Mouse (Mus musculus) midbrain, embryonic 16.5 days (tissue): ENCODE results near the gene Gm49396. TPM values are rescaled to one million over a fixed set of nuclear protein-coding genes. Genes with fewer than 3 reads are reported as not detected.

Source experiments
- ATAC-seq: fragments of 200-750 bp; cut with Nextera tagmentation; 2 replicates; pipeline ENCODE4 v1.8.0; 2017; ENCODE audit warnings: moderate TSS enrichment
- H3K27ac ChIP-seq: fragments of 300-500 bp; sonication (generic); 2 replicates; pipeline ENCODE4 v1.5.1; 2014; ENCODE audit warnings: mild to moderate bottlenecking, low read length, mixed read lengths
- H3K27me3 ChIP-seq: fragments of 300-500 bp; sonication (generic); 2 replicates; pipeline ENCODE4 v1.6.1; 2014; ENCODE audit warnings: low read depth, low read length, mixed read lengths; ENCODE audit not compliant: control insufficient read depth, insufficient read depth
- H3K36me3 ChIP-seq: fragments of 300-500 bp; sonication (generic); 2 replicates; pipeline ENCODE4 v1.6.1; 2014; ENCODE audit warnings: mild to moderate bottlenecking, low read length, moderate library complexity, mixed read lengths; ENCODE audit not compliant: control insufficient read depth, insufficient read depth
- H3K4me1 ChIP-seq: fragments of 300-500 bp; sonication (generic); 2 replicates; pipeline ENCODE4 v1.6.1; 2014; ENCODE audit warnings: mild to moderate bottlenecking, low read length, mixed read lengths; ENCODE audit not compliant: control insufficient read depth, insufficient read depth
- H3K4me2 ChIP-seq: fragments of 300-500 bp; sonication (generic); 2 replicates; pipeline ENCODE4 v1.6.1; 2014; ENCODE audit warnings: mild to moderate bottlenecking, low read length, mixed read lengths
- H3K4me3 ChIP-seq: fragments of 300-500 bp; sonication (generic); 2 replicates; pipeline ENCODE4 v1.5.1; 2014; ENCODE audit warnings: low read depth, mild to moderate bottlenecking, low read length, moderate library complexity, mixed read lengths
- H3K9ac ChIP-seq: fragments of 300-500 bp; sonication (generic); 2 replicates; pipeline ENCODE4 v1.6.1; 2014; ENCODE audit warnings: low read depth, low read length, mixed read lengths
- H3K9me3 ChIP-seq: fragments of 300-500 bp; sonication (generic); replicated peaks from 2 replicates; pipeline ENCODE4 v1.6.1; 2014; ENCODE audit warnings: mild to moderate bottlenecking, low read length, mixed read lengths; ENCODE audit not compliant: control insufficient read depth, poor library complexity, severe bottlenecking
- WGBS: fragments of 180-500 bp; shearing (Covaris S2); extraction: QIAGEN DNeasy Blood & Tissue Kit; methylation state at CpG from one replicate; pipeline ENCODE4 v1.1.7; 2014; 5-methylcytosine and 5-hydroxymethylcytosine counted together
- polyA plus RNA-seq: library from polyadenylated mRNA; unstranded; fragments of >200 nt; fragmentation: Nextera tagmentation; extraction: Ambion mirVana; gene quantifications from 2 replicates; pipeline ENCODE4 v1.2.1, GENCODE M21; 2015

Gm49396 gene
- polyA plus RNA-seq, 1 experiment from 2014 or later, result 19.2 TPM

DNA sequence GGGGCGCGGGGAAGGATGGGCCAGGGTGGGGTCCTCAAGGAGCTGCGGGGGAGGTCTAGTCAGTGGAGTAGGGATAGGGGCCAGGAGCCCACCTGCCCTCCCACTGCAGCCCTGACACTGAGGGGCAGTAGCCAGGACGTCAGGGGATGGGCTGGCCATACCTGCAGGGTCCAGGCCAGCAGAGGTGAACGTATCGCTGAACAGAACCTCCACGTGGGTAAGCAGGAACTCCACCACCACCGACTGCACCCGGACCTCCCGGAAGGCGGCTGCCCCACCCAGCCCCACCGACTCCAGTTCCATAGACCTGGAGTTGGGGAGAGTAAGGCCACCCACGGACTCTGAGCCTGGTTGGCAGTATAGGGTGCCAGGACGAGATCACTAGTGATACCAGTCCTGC, 36.2 kb upstream of the Gm49396 start:
- Histone ChIP-seq H3K36me3 (peaks cover 67% of the 10 kb centered on the region), H3K4me3 (no peak overlapping the region), H3K27ac (no peak overlapping the region), H3K9ac (no peak overlapping the region), H3K27me3 (no peaks in the 10 kb centered on the region), H3K4me1 (peaks cover 10% of the 10 kb centered on the region), H3K9me3 (no peaks in the 10 kb centered on the region), H3K4me2 (no peak overlapping the region)
- 83% methylated on average over 14 of the region's 14 CpGs for WGBS
- no peak for ATAC-seq

DNA sequence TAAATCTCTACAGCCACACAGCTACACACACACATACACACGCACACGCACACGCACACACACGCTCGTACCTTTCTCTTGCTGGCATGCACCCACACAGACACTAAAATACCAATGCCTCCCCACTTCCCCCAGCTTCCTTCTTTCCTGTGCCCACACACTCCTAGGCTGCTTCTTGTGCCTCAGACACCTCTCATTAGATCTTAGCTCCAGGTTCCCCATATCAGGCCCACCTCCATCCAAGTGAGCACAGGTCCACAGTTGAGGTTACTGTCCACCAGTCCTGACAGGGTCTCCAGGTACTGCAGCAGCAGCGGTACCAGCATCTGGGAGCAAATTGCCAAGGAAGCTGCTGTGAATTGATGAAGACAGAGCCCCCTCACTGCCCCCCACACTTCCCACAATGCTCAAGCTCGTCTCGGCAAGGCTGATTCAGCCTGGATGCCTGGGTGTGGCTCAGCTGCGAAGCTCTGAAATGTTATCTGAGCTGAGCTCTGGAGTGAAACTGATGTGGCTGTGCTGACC, 31.8 kb upstream of the Gm49396 start:
- H3K9ac ChIP-seq, result peak overlapping the region; percentile 23; the same call in 1 of the 2 replicates
- 87% methylated on average over 9 of the region's 9 CpGs for WGBS

DNA sequence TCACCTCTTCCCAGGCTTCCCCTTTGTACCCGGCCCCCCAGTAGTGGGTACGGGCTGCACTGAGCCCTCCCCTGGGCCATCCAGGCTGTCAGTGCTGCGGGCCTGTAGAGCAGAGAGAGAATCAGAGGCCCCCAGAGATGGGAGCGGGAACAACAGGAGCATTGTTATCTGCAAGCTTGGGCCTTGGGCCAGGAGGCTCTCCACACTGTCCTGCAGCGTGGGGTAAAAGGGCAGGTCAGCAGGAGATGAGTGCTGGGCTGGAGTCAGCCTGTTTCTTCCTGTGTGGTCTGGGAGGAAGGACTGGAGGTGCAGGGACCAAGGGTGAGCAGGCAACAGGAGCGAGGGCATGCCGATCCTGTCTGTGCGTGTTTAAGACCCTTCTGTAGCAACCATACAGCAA, 30.2 kb upstream of the Gm49396 start:
- H3K4me2 ChIP-seq, result peak overlapping the region; percentile 89
- peak overlapping the region; percentile 96 for H3K27ac ChIP-seq
- ATAC-seq, result no peak
- H3K9ac ChIP-seq, result peak overlapping the region; percentile 93
- 6% methylated on average over 8 of the region's 8 CpGs for WGBS
- peak overlapping the region; percentile 80 for H3K4me3 ChIP-seq
- H3K9me3 ChIP-seq, result no peaks in the 10 kb centered on the region
- H3K36me3 ChIP-seq, result peaks cover 27% of the 10 kb centered on the region
- peaks cover 35% of the 10 kb centered on the region for H3K4me1 ChIP-seq
- no peaks in the 10 kb centered on the region for H3K27me3 ChIP-seq

More for the DNA sequence above, 31.8 kb upstream of the Gm49396 start:
- ATAC-seq, result no peak
- no peaks in the 10 kb centered on the region for H3K27me3 ChIP-seq
- H3K36me3 ChIP-seq, result peaks cover 35% of the 10 kb centered on the region
- H3K4me2 ChIP-seq, result peak overlapping the region; percentile 18; the same call in 1 of the 2 replicates
- H3K4me1 ChIP-seq, result peaks cover 35% of the 10 kb centered on the region
- H3K9me3 ChIP-seq, result no peaks in the 10 kb centered on the region
- no peak overlapping the region for H3K4me3 ChIP-seq
- no peak overlapping the region for H3K27ac ChIP-seq

DNA sequence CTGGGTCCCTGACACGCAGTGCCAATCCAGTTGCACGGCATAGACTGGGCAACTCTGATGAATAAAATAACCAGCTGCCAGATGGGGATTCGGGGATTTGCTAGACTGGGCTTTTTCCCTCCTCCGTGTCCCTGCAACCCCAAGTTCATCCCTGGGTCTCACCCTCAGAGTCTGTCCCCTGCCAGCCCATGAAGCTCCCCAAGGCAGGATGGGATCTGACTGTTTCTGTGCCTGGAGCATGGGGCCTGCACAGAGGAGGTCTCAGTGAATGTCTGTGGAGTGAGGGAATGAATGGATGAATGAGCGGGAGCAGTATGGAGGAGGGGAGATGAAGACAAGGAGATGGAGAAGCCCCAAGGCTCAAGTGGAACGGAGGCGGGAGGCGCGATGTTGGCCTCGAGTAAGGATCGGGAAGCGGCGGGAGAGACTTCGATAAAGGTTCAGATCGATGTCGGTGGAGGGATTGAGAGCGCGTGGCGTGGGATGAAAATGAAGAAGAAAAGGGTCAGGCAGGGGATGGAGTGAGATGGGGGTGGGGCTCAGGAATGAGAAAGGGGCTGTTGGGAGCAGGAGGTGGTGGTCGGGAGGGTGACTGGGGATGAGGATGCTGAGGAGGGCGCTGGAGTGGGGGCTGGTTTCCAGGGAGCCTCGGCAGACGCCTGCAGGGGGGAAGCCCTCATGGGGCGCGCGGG, 29.1 kb upstream of the Gm49396 start:
- peak overlapping the region; percentile 80 for H3K4me3 ChIP-seq
- H3K27ac ChIP-seq, result peak overlapping the region; percentile 96
- 2% methylated on average over 26 of the region's 26 CpGs for WGBS

GRCm38 (mm10) chr7:30534633-30535577, 28.2 kb upstream of the Gm49396 start, which contains the start of gene Arhgap33:
TSS of gene Arhgap33 (minus strand) at chr7:30535060.
- H3K4me1 ChIP-seq, result peaks cover 35% of the 10 kb centered on the region
- no peaks in the 10 kb centered on the region for H3K9me3 ChIP-seq
- peak; percentile 90 for ATAC-seq
- H3K36me3 ChIP-seq, result peaks cover 13% of the 10 kb centered on the region; the same call in 1 of the 2 replicates
- H3K9ac ChIP-seq, result peak within 1 kb of the TSS; percentile 93
- peak within 1 kb of the TSS; percentile 96 for H3K27ac ChIP-seq
- H3K27me3 ChIP-seq, result no peaks in the 10 kb centered on the region
- H3K4me2 ChIP-seq, result peak within 1 kb of the TSS; percentile 89
- under 1% methylated on average over 71 of the region's 84 CpGs for WGBS
- peak within 1 kb of the TSS; percentile 80 for H3K4me3 ChIP-seq

More for the DNA sequence above, 29.1 kb upstream of the Gm49396 start:
- peaks cover 35% of the 10 kb centered on the region for H3K4me1 ChIP-seq
- peak overlapping the region; percentile 93 for H3K9ac ChIP-seq
- peak overlapping the region; percentile 89 for H3K4me2 ChIP-seq
- peak; percentile 49 for ATAC-seq
- H3K9me3 ChIP-seq, result no peaks in the 10 kb centered on the region
- H3K36me3 ChIP-seq, result peaks cover 17% of the 10 kb centered on the region
- H3K27me3 ChIP-seq, result no peaks in the 10 kb centered on the region

GRCm38 (mm10) chr7:30540572-30540971, 22.6 kb upstream of the Gm49396 start:
- H3K9me3 ChIP-seq, result no peaks in the 10 kb centered on the region
- no peak overlapping the region for H3K4me2 ChIP-seq
- H3K36me3 ChIP-seq, result 0 out of 2 replicates have a peak, but pooled peaks cover 7% of the 10 kb centered on the region
- peaks cover 5% of the 10 kb centered on the region; the same call in 1 of the 2 replicates for H3K4me1 ChIP-seq
- H3K27me3 ChIP-seq, result no peaks in the 10 kb centered on the region
- no peak for ATAC-seq
- H3K27ac ChIP-seq, result no peak overlapping the region
- H3K9ac ChIP-seq, result no peak overlapping the region
- H3K4me3 ChIP-seq, result no peak overlapping the region
- WGBS, result 91% methylated on average over 7 of the region's 7 CpGs

GRCm38 (mm10) chr7:30544327-30544726, 18.8 kb upstream of the Gm49396 start:
- no peak for ATAC-seq

GRCm38 (mm10) chr7:30549880-30550279, 13.3 kb upstream of the Gm49396 start:
- no peak for ATAC-seq

More at GRCm38 (mm10) chr7:30544327-30544726, 18.8 kb upstream of the Gm49396 start:
- H3K9ac ChIP-seq, result no peak overlapping the region
- no peaks in the 10 kb centered on the region for H3K27me3 ChIP-seq
- H3K4me3 ChIP-seq, result no peak overlapping the region
- no peak overlapping the region for H3K27ac ChIP-seq
- WGBS, result 93% methylated on average over 2 of the region's 2 CpGs
- no peak overlapping the region for H3K4me2 ChIP-seq
- no peaks in the 10 kb centered on the region for H3K4me1 ChIP-seq
- H3K9me3 ChIP-seq, result no peaks in the 10 kb centered on the region
- H3K36me3 ChIP-seq, result 0 out of 2 replicates have a peak, but pooled peaks cover 7% of the 10 kb centered on the region

More at GRCm38 (mm10) chr7:30549880-30550279, 13.3 kb upstream of the Gm49396 start:
- Histone ChIP-seq H3K27ac (no peak overlapping the region), H3K4me3 (no peak overlapping the region), H3K9me3 (no peaks in the 10 kb centered on the region), H3K27me3 (no peaks in the 10 kb centered on the region), H3K4me2 (no peak overlapping the region), H3K36me3 (peaks cover 2% of the 10 kb centered on the region), H3K4me1 (peaks cover 11% of the 10 kb centered on the region), H3K9ac (no peak overlapping the region)
- WGBS, result 91% methylated on average over 1 of the region's 2 CpGs
